Mouse (Mus musculus): ENCODE measurements at regions not wholly inside any gene's neighbourhood (a gene's known extent, or its start where the extent isn't known, plus 50 kb on each side); places are given as distances from the start of the nearest gene placed in this dataset.
A peak's percentile ranks its signal among the peaks of the same experiment; 100 is the strongest.
"Not testable (repeated sequence)": the region's sequence is repeated elsewhere in the genome, so short reads cannot be mapped to it uniquely, and the experiment has no call there.

GRCm38 (mm10) chr5:67487965-67488409, 59.9 kb upstream of the Bend4 start:
- DNase-seq (ENCODE audit: low spot score in 2 of 2), result no peak

- DNase-seq (ENCODE audit: low spot score in 2 of 2), result not testable (repeated sequence)
These were observed 62.6 kb upstream of the Bend4 start for GRCm38 (mm10) chr5:67490709-67491108.

DNA sequence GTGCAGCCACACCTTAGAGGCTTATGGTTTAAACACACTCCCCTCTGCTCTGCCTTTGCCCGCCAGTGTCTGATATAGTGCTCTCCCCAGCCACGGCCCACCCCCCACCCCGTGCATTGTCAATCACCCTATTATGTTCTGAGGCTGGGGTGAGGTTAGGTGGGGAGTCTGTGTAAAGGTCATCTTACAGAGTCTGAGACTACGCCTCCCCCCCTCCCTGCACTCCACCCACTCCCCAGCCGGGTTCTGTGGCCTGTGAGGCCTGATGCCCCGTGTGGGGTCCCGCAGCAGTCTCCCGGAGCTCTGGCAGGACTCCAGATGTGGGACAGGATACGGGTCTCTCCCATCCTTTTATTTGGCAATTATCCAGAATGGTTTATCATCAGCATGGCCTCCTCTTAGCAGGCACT, 64.8 kb upstream of the Bend4 start:
- DNase-seq (ENCODE audit: low spot score in 2 of 2), result no peak

GRCm38 (mm10) chr5:67496710-67497109, 68.6 kb upstream of the Bend4 start:
- DNase-seq (ENCODE audit: low spot score in 2 of 2), result no peak

DNA sequence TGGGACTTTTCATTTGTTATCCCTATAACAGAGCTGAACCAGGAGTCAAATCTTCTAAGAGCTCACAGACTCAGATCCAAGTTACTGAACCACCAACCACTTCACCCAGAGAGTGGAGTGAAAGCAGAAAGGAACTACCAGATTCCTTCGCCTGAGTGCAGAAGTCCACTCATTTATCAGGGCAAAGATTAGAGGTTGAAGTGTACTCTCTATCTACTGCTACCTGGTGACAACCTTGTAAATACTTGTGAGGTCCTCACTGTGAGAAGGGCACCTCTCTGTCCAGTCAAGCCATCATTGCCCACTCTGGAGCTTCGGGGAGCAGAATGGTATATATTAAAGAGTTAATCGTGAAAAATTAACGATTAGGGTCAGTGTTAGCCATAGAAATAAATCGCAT, 87.4 kb upstream of the Shisa3 start:
- DNase-seq (ENCODE audit: low spot score in 2 of 2), result no peak

DNA sequence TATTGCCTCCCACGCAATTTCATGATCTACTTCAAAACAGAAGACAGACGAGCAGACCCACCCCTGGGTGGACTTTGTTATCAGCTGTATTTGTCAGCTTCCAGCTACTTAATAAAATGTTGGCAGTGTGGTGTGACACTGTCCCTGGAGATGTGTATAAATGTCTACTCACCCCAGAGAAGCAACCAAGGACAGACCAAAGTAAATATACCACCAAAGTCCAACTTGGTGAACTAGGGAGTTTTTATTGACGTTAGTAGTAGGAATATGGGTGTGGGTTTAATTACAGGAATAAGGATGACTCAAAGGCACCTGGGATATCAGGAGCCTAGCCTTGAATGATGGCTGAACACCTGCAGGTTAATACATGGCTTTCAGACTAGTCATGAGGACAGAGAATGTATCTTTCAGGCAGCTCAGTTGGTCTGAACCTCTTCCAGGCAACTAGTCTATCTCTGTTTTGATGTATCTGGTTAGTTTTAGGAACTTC, 86.2 kb upstream of the Shisa3 start:
- no peak for DNase-seq (ENCODE audit: low spot score in 2 of 2)

DNA sequence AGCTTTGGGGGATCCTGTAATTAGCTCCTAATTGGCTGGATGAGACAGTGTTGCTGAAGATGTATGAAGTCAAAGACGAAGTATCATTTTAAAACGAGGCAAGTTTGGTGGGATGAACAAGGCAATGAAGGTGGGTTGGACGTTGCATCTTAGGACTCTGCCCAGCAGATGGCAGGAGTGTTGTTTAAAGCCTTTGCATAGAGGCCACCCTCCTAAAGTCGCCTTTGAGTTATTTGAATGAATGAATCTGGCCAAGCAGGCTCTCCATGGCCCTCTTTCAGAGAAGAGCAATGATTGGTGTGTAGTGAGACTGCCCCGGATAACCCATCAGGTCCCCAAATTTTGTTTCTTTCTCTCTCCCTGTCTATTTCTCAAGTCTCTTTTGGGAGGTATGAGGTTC, 77.5 kb upstream of the Shisa3 start:
- no peak for DNase-seq (ENCODE audit: low spot score in 2 of 2)

- peak in 1 of 2 experiments; percentile 19 for DNase-seq (ENCODE audit: low spot score in 2 of 2)
These were observed 76.7 kb upstream of the Shisa3 start for GRCm38 (mm10) chr5:67530957-67531356.

DNA sequence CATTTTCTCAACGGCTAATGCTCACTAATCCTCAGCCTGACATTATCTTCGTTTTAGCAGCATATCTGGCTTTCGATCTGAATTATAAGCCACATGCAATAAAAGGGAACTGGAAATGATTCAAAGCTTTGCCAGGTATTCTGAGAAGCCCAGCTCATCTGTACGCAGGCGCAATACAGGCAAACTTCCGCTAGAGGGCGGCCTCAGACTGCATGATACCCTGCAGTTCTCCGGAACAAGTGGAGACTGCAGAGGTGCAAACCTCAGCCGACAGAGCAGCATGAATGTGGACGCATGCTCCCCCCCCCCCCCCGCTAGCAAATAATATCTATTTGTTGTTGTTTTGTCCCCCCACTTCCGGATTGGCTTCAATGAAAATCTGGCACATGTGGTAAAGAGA, 75.3 kb upstream of the Shisa3 start:
- peak; percentile 54 to 82 for DNase-seq (ENCODE audit: low spot score in 2 of 2)

GRCm38 (mm10) chr5:67532756-67533255, 74.9 kb upstream of the Shisa3 start:
- no peak for DNase-seq (ENCODE audit: low spot score in 2 of 2)

DNA sequence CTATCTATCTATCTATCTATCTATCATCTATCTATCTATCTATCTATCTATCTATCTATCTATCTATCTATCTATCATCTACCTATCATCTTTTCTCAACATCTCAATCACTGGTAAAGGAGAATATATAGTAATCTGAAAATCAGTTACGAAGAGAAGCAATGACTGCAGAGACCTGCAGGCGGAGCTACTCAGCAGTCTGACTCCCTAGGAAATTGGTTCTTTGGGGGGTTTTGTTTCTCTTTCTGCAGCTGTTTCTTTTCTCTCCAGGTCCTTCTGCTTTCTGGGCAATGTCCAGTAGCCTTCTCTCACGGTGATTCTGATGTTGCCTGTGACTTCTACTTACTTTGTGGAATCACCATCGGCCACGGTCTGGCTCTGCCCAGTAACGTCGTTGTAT, 73.6 kb upstream of the Shisa3 start:
- DNase-seq (ENCODE audit: low spot score in 2 of 2), result no peak

DNA sequence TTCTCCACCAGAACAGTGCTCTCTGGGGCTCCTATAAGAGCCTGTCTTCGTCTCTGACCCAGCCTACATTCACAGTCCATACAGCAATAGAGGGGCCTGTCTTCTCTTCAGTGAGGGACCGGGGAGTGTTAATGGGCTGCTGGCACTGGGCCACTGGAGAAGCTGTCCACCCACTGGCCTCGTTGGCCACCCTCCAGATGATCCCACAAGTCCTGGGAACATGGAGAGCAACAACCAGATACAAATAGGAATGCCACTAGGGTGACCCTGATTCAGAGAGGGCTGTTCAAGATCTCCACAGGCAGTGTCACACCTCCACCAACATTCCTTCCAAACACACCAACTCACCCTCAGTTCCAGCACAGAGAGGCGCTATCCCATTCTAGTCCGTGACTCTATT, 69.7 kb upstream of the Shisa3 start:
- DNase-seq (ENCODE audit: low spot score in 2 of 2), result no peak

- DNase-seq (ENCODE audit: low spot score in 2 of 2), result no peak
These were observed 68.0 kb upstream of the Shisa3 start for GRCm38 (mm10) chr5:67539591-67540238.

GRCm38 (mm10) chr5:67541867-67542266, 65.8 kb upstream of the Shisa3 start:
- no peak for DNase-seq (ENCODE audit: low spot score in 2 of 2)

DNA sequence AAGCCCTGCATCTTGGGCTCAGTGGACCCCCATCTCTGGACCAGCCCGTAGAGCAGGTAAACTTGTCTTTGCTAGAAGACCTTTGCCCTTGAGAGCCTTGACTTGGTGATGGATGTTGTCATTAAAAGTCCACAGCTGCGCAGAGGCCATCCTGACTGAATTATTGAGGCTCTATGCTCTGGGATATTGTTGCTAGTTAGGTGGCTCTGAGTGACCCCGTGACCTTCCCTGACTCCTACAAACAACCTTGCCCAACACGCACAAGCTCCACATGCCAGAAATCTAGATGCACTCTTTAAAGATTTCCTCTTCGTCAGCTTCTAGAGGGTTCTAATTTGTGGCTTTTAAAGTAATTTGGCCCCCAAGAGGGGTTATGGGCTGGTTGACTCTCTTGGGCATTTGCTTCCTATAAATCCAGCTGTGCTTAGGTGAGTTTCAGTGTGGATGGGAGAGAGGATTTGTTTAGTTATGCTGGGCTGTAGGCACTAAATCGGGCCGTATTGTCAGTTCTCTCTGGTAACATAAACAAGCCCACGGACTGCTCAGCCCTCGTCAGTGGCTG, 63.6 kb upstream of the Shisa3 start:
- DNase-seq (ENCODE audit: low spot score in 2 of 2), result no peak

GRCm38 (mm10) chr5:67550257-67550656, 57.4 kb upstream of the Shisa3 start:
- no peak for DNase-seq (ENCODE audit: low spot score in 2 of 2)

DNA sequence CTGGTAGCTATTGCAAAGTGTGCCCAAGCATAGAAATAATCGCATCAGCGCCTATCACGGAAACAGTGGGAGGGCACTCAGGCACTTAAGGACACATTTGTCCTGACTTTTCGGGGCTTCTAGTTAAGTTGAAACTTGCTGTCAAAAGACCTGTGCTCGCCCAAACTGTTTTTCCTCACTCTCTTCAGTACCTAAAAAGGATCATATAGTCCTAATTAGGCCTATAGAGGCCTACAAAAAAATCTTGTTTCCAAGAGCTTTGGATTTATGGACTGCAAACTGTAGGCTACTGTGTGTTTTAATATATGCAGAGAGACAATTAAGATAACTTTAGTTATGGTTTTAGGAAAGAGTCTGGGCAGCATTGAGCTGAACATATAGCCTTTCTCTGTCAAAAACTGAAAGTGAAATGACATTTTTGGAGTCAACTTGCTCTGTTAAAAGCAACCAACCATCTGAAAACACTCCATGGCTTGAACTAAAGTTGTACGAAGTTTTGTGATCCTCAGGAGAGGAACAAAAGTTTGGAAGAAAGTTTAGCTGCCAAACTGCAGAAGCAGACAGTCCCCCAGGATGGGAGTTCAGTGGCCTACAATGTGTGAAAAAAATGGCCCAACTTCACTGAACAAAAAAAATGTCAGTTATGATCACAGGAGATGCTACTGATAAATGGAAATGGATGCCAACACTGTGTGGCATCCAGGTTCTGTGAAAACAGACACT, 55.9 kb upstream of the Shisa3 start:
- no peak for DNase-seq (ENCODE audit: low spot score in 2 of 2)

- no peak for DNase-seq (ENCODE audit: low spot score in 2 of 2)
These were observed 54.8 kb upstream of the Shisa3 start for GRCm38 (mm10) chr5:67552865-67553264.

All from layer of hippocampus, adult 8-10 months (tissue).